Mouse (Mus musculus): Measurements from ENCODE around the gene Cdkal1.

- TF ChIP-seq POLR2A (IDR thresholded peaks at IDR 0.05; ENCODE audit: borderline replicate concordance, insufficient read depth, low read length) (no peak), CTCF (IDR thresholded peaks at IDR 0.05; ENCODE audit: borderline replicate concordance, insufficient read depth, low read depth, low read length) (no peak)
Measured at GRCm38 (mm10) chr13:29631342-29631741, 224.1 kb downstream of the Cdkal1 start.
